Mouse (Mus musculus): Measurements from ENCODE around the gene Slc9a8. TPM values are rescaled to one million over a fixed set of nuclear protein-coding genes. Genes with fewer than 3 reads are reported as not detected.
A peak's percentile ranks its signal among the peaks of the same experiment; 100 is the strongest.

Slc9a8 gene
- polyA plus RNA-seq, 1 experiment from 2014 or later, result 10.4 TPM

DNA sequence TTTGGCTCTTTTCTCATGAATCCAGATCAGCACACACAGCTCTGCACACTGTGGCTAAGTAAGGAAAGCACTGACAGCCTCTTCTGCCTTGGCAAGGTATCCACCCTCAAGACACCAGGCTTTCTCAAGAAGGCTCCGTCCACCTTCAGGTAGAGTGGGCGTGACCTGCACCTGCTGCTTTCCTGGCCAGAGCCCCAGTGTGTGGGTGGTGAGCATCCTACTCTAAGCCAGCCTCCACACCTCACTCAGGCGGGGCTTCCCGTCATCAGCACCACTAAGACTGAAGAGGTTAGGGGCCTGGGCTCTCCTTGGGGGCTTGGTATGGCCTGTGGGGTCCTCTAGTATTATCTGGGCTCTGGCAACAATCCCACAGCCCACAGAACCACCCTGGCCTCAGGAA lies 65.1 kb downstream of the Slc9a8 start:
- ATAC-seq (ENCODE audit: low FRiP score, low TSS enrichment) (peak; percentile 28; the same call in 1 of the 2 replicates), DNase-seq (ENCODE audit: low spot score) (peak; percentile 38)
- WGBS, result 72% methylated on average over 4 of the region's 4 CpGs
- peak overlapping the region; percentile 76 for H3K27ac ChIP-seq (replicated peaks)
- H3K9ac ChIP-seq (ENCODE audit: low read length), result peak overlapping the region; percentile 27; the same call in 1 of the 2 replicates
- TF ChIP-seq CTCF (IDR thresholded peaks at IDR 0.05; ENCODE audit: low read depth) (no peak), EP300 (optimal IDR thresholded peaks at IDR 0.05) (no peak)
- no peaks in the 10 kb centered on the region for H3K27me3 ChIP-seq (ENCODE audit: control insufficient read depth, insufficient read depth, low read length)
- H3K4me3 ChIP-seq (ENCODE audit: low read depth, low read length), result no peak overlapping the region
- H3K4me1 ChIP-seq (replicated peaks; ENCODE audit: control insufficient read depth, insufficient read depth), result 0 out of 2 replicates have a peak, but pooled peaks cover 3% of the 10 kb centered on the region
- H3K9me3 ChIP-seq (ENCODE audit: control insufficient read depth, low read length), result no peaks in the 10 kb centered on the region
- no peak overlapping the region for H3K4me2 ChIP-seq (replicated peaks; ENCODE audit: low read depth)
- peaks cover 12% of the 10 kb centered on the region for H3K36me3 ChIP-seq (ENCODE audit: control insufficient read depth, insufficient read depth, low read length)

DNA sequence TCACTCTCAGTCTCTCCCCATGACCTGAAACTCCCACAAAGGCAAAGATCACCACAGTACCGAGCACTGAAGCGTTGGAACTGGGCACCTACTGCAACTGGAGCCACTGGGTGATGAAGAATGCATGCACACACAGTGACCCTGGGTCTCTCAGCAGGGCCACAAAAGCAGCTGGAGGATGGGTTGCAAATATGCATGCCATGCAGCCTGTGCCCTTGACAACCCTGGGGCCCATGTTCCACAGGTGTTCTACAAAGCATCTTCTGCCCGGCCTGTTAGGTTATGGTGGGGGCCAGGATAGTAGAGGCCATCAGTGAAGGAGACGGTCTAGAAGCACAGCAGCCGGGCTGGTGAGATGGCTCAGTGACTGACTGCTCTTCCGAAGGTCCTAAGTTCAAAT lies 66.0 kb downstream of the Slc9a8 start:
- H3K9ac ChIP-seq (ENCODE audit: low read length), result no peak overlapping the region
- H3K4me2 ChIP-seq (replicated peaks; ENCODE audit: low read depth), result no peak overlapping the region
- no peak overlapping the region for H3K4me3 ChIP-seq (ENCODE audit: low read depth, low read length)
- H3K27me3 ChIP-seq (ENCODE audit: control insufficient read depth, insufficient read depth, low read length), result no peaks in the 10 kb centered on the region
- no peaks in the 10 kb centered on the region for H3K9me3 ChIP-seq (ENCODE audit: control insufficient read depth, low read length)
- 0 out of 2 replicates have a peak, but pooled peaks cover 4% of the 10 kb centered on the region for H3K4me1 ChIP-seq (replicated peaks; ENCODE audit: control insufficient read depth, insufficient read depth)
- H3K27ac ChIP-seq (replicated peaks), result no peak overlapping the region
- DNase-seq (ENCODE audit: low spot score), result no peak
- WGBS, result 91% methylated on average over 6 of the region's 6 CpGs
- no peak for ATAC-seq (ENCODE audit: low FRiP score, low TSS enrichment)
- no peak for TF ChIP-seq EP300 (optimal IDR thresholded peaks at IDR 0.05)
- no peak for TF ChIP-seq CTCF (IDR thresholded peaks at IDR 0.05; ENCODE audit: low read depth)
- peaks cover 12% of the 10 kb centered on the region for H3K36me3 ChIP-seq (ENCODE audit: control insufficient read depth, insufficient read depth, low read length)

DNA sequence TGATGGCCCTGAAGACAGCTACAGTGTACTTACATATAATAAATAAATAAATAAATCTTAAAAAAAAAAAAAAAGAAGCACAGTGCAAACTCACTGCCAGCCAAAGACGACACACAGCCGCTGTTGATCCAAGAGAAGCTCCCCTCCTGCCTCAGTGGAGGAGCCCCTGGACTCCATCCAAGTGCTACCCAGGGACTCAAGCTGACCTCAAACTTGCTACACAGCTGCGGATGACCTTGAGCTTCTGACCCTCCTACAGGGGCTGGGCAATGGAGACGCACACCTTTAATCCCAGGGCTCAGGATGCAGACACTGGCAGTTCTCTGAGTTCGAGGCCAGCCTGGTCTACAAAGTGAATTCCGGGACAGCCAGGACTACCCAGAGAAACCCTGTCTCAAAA lies 66.5 kb downstream of the Slc9a8 start:
- no peaks in the 10 kb centered on the region for H3K27me3 ChIP-seq (ENCODE audit: control insufficient read depth, insufficient read depth, low read length)
- no peak overlapping the region for H3K27ac ChIP-seq (replicated peaks)
- peaks cover 12% of the 10 kb centered on the region for H3K36me3 ChIP-seq (ENCODE audit: control insufficient read depth, insufficient read depth, low read length)
- WGBS, result 82% methylated on average over 6 of the region's 6 CpGs
- DNase-seq (ENCODE audit: low spot score), result no peak
- no peak overlapping the region for H3K4me3 ChIP-seq (ENCODE audit: low read depth, low read length)
- 0 out of 2 replicates have a peak, but pooled peaks cover 4% of the 10 kb centered on the region for H3K4me1 ChIP-seq (replicated peaks; ENCODE audit: control insufficient read depth, insufficient read depth)
- no peak for ATAC-seq (ENCODE audit: low FRiP score, low TSS enrichment)
- TF ChIP-seq EP300 (optimal IDR thresholded peaks at IDR 0.05) (no peak), CTCF (IDR thresholded peaks at IDR 0.05; ENCODE audit: low read depth) (no peak)
- no peaks in the 10 kb centered on the region for H3K9me3 ChIP-seq (ENCODE audit: control insufficient read depth, low read length)
- no peak overlapping the region for H3K4me2 ChIP-seq (replicated peaks; ENCODE audit: low read depth)
- H3K9ac ChIP-seq (ENCODE audit: low read length), result no peak overlapping the region

DNA sequence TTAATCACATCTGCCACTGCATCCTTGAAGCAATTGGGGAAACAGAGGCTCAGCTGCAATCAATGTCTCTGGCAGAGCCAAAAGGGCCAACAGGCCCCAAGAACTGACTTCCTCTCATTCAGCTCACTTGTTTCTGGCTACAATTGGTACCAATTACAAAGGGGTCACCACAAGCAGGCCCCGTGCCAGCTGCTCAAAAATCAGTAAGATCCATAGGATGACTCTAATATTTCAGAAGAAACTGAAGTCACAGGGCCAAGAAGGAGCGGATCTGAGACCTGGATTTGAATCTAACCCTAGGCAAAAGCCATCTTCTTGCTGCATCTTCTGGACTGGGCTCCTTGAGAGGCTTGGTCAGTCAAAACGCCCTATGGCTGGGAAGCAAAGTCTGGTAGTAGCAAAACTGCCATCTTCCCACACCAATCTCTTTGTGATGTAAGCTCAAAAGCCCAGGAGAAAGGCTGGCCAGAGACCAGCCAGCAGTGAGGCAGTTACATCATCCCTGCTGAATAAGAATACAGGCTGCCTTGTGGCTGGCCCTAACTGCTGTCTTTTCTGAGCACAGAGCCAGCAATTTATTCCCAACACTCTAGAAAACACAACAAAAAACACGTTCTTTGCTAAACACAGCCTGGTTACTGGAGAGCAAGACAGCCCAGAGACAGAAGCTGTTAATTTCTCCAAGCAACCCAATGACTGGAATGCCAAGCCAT lies 69.5 kb downstream of the Slc9a8 start:
- Histone ChIP-seq H3K9me3 (ENCODE audit: control insufficient read depth, low read length) (no peaks in the 10 kb centered on the region), H3K4me1 (replicated peaks; ENCODE audit: control insufficient read depth, insufficient read depth) (peaks cover 4% of the 10 kb centered on the region; the same call in 1 of the 2 replicates), H3K4me2 (replicated peaks; ENCODE audit: low read depth) (peak overlapping the region; percentile 79), H3K4me3 (ENCODE audit: low read depth, low read length) (no peak overlapping the region), H3K9ac (ENCODE audit: low read length) (peak overlapping the region; percentile 1), H3K36me3 (ENCODE audit: control insufficient read depth, insufficient read depth, low read length) (no peaks in the 10 kb centered on the region), H3K27me3 (ENCODE audit: control insufficient read depth, insufficient read depth, low read length) (no peaks in the 10 kb centered on the region), H3K27ac (replicated peaks) (no peak overlapping the region)
- TF ChIP-seq EP300 (optimal IDR thresholded peaks at IDR 0.05) (no peak), CTCF (IDR thresholded peaks at IDR 0.05; ENCODE audit: low read depth) (no peak)
- DNase-seq (ENCODE audit: low spot score) (no peak), ATAC-seq (ENCODE audit: low FRiP score, low TSS enrichment) (no peak)
- WGBS, result 70% methylated on average over 4 of the region's 4 CpGs

DNA sequence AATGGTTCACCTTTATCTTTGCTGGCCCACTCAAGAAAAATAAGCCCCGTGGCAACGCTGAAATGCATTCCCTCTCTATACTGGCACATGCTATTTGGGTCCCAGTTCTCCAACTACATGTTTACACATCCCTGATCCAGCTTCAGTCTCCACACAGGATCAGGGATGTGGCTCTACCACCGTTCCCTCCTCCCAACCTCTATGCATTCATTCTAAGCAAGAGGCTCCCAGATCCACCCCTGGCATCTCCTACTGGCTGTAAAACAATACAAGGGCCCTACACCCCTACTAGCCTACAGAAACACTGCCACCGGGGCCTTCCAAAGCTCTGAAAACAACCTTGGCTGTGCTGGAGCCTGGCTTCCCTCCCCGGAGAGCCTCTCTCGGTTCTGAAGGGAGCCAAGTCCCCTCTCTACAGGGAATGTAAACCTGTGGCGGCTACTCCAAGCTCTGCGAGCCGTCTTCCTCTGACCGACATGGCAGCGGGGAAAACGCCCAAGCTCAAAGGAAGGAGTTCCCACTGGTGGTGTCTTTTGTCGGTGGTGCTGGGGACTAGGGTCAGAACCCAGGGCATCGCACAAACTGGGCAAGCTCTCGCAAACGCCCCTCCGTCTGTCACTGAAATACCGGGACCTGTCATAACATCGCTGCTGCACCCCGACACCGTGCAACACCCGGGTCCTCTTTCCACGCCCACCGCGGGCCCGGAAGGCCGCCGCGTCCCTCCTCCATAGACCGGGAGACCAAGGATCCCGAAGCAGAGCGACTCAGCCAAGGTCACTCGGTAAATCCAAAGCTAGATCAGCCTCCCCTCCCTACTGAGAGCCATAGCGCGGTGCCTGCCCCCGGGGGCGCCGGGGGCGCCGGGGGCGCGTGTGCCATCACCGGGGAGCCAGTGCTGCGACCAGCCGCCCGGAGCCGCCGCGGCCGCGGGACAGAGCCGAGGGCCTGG lies 70.5 kb downstream of the Slc9a8 start, which contains the start of gene Rnf114:
Gene Rnf114 (plus strand): TSS at position 889 of the 952 bp plus-strand sequence.
- peak; percentile 51 for ATAC-seq (ENCODE audit: low FRiP score, low TSS enrichment)
- peak; percentile 70 for DNase-seq (ENCODE audit: low spot score)
- Histone ChIP-seq H3K36me3 (ENCODE audit: control insufficient read depth, insufficient read depth, low read length) (no peaks in the 10 kb centered on the region), H3K27ac (replicated peaks) (peak within 1 kb of the TSS; percentile 97), H3K4me2 (replicated peaks; ENCODE audit: low read depth) (peak within 1 kb of the TSS; percentile 79), H3K4me3 (ENCODE audit: low read depth, low read length) (peak within 1 kb of the TSS; percentile 100), H3K9me3 (ENCODE audit: control insufficient read depth, low read length) (no peaks in the 10 kb centered on the region), H3K9ac (ENCODE audit: low read length) (peak within 1 kb of the TSS; percentile 99), H3K27me3 (ENCODE audit: control insufficient read depth, insufficient read depth, low read length) (no peaks in the 10 kb centered on the region), H3K4me1 (replicated peaks; ENCODE audit: control insufficient read depth, insufficient read depth) (peaks cover 4% of the 10 kb centered on the region; the same call in 1 of the 2 replicates)
- 2% methylated on average over 51 of the region's 52 CpGs for WGBS
- TF ChIP-seq EP300 (optimal IDR thresholded peaks at IDR 0.05) (no peak), CTCF (IDR thresholded peaks at IDR 0.05; ENCODE audit: low read depth) (no peak)

Measured in stomach, postnatal 0 days (tissue).